Mouse (Mus musculus): Measurements from ENCODE around the gene Tm7sf2.
"Not testable (repeated sequence)": the region's sequence is repeated elsewhere in the genome, so short reads cannot be mapped to it uniquely, and the experiment has no call there.

Tm7sf2 gene

GRCm38 (mm10) chr19:6044102-6044501 lies 24.1 kb downstream of the Tm7sf2 start:
- DNase-seq (ENCODE audit: low spot score): not testable (repeated sequence)

- no peak for DNase-seq (ENCODE audit: low spot score)
These were observed 25.9 kb downstream of the Tm7sf2 start for GRCm38 (mm10) chr19:6042293-6042692.

- no peak for DNase-seq (ENCODE audit: low spot score)
These were observed 28.2 kb downstream of the Tm7sf2 start for GRCm38 (mm10) chr19:6040002-6040401.

- DNase-seq (ENCODE audit: low spot score): no peak
These were observed 29.8 kb downstream of the Tm7sf2 start for GRCm38 (mm10) chr19:6038326-6038725.

GRCm38 (mm10) chr19:6037695-6038094 lies 30.5 kb downstream of the Tm7sf2 start:
- DNase-seq (ENCODE audit: low spot score): no peak

DNA sequence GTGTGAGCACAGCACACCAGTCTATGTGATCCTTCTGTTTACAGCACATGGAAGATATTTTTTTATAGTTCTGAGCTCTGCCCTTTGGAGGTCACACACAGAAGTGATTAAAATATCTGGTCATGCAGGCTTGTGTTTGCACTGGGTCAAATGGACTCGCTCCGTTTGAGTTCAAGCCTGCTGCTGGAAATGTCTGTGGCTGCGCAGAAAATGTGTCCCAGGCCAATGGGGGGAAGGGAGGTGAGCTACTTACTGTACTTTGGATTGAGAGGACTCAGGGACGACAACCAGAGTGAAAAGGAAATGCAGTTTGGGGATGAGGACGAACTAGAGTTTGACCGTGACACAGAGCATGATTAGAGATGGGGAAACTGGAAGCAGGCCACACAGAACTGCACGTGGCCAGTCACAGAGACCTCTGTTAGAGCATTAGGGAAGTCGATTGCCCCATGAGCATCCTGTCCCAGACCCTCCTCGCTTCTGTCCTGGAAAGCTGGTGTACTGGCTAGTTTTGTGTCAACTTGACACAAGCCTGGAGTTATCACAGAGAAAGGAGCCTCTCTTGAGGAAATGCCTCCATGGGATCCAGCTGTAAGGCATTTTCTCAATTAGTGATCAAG lies 32.1 kb downstream of the Tm7sf2 start:
- DNase-seq (ENCODE audit: low spot score): no peak

GRCm38 (mm10) chr19:6030520-6031280 lies 37.5 kb downstream of the Tm7sf2 start:
- no peak for DNase-seq (ENCODE audit: low spot score)

DNA sequence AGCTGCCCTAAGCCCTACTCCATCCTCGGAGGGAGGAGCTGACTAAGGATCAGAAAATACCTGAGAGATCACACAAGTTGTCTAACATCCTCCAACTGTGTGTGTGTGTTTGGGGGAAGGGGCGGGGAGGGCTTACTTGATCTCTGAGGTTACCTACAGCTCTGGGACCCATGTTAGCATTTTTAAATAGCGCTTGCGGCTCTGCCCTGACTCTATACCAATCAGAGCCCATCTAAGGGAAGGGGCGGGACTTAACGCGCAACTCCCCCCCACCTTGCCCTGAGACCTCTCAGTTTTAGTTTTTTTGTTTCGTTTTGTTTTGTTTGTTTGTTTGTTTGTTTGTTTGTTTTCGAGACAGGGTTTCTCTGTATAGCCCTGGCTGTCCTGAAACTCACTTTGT lies 38.7 kb downstream of the Tm7sf2 start:
- no peak for DNase-seq (ENCODE audit: low spot score)

DNA sequence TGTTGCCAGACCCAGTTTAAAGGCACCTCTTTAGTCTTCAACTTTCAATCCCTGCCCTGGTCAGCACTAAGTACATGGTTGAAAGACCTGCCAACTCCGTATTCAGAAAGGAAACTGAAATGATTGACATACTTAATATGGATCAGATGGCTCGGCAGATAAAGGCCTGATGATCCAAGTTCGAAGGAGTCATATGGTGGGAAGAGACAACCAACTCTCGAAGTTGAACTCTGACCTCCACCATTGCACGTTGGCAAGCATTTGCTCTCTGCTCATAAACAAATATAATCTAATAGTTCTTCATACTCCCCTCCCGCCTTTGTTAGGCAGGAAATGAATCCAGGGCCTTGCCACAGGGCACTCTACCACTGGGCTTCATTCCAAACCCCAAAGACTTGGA lies 39.2 kb downstream of the Tm7sf2 start:
- DNase-seq (ENCODE audit: low spot score): no peak

DNA sequence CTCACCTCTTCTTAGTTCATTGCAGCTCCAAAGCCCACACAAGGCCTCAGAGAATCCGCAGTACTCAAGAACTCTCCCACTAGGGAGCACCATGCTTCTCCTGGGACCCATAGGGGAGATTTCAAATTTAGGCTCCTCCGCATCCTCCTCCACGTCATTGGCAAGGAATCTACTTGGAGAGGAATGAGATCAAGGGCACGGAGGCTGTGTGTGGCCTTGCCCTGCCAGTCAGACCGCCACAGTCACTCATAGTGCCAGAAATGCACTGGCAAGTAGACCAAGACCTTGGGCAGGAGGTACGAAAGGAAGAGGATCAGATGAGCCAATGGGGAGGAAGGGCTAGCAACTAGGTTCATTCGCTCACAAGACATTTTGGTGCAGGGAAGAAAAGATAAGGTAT lies 44.2 kb downstream of the Tm7sf2 start:
- no peak for DNase-seq (ENCODE audit: low spot score)

DNA sequence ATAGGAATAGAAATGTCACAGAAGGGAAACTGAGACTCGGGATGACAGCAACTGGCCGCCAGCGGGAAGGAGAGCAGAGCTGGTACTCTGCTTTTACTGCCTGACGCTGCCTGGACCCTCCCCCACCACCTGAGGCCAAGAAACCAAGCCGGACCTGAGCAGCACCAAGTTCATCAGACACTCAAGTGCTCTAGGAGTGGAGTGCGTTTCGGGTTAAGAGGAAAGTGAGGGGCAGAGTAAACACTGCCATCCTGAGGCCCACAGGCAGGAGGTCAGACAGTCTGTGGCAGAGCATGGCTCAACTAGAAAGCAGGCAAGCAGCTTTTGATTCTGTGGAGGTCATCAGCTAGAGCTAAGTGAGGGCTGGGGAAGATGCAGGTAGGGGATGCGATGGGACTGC lies 45.1 kb downstream of the Tm7sf2 start:
- no peak for DNase-seq (ENCODE audit: low spot score)

DNA sequence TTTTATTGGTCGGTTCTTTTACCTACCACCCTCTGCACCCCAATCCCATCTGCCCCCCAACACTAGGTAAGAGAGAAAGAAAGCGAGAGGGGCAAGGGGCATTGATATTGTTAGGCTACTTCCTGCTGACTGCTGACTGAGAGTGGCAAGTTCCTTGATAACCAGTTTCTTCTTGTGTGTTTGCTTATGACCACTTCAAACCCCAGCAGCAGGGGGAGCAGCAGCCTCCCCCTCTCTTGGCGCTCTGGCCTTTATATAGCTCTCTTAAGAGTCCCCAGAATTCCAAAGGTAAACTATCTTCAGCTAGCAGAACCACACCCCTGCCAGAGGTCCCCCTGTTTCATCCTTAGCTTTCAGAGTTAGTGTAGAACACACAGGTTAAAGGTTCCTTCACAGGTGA lies 47.9 kb downstream of the Tm7sf2 start:
- no peak for DNase-seq (ENCODE audit: low spot score)

GRCm38 (mm10) chr19:6018142-6019089 lies 49.8 kb downstream of the Tm7sf2 start:
- peak; percentile 84 for DNase-seq (ENCODE audit: low spot score)

GRCm38 (mm10) chr19:6016532-6016931 lies 51.6 kb downstream of the Tm7sf2 start:
- DNase-seq (ENCODE audit: low spot score): no peak

- DNase-seq (ENCODE audit: low spot score): peak; percentile 61
These were observed 52.5 kb downstream of the Tm7sf2 start, which contains the start of gene Capn1 for GRCm38 (mm10) chr19:6015511-6016315. TSS of gene Capn1 (minus strand) at chr19:6015897.

- DNase-seq (ENCODE audit: low spot score): peak; percentile 45
These were observed 53.1 kb downstream of the Tm7sf2 start for GRCm38 (mm10) chr19:6014991-6015510.

GRCm38 (mm10) chr19:6013691-6014090 lies 54.5 kb downstream of the Tm7sf2 start:
- DNase-seq (ENCODE audit: low spot score): peak; percentile 64
